Comparison of ENCODE assay signal across 17 mouse cellular contexts in the genomic region with DNA sequence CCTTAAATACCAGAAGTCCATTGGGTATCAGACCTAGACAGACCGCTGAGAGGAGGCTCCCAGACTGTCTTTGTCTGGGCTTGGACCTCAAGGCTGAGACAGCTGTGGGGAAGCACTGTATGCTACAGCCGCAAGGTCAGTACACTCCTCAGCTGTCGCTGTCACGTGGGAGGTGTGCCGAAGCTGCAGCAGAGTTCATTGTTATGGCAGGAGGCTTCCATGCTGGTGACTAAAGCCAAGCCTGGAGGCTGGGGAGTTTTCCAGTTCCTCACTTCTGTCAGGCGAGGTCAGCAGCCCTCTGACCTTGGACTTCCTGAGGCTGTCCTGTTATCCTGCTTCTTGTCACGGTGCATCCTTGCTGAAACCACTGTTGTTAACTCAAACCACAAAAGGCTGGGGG. TPM values are rescaled to one million over a fixed set of nuclear protein-coding genes. Genes with fewer than 3 reads are reported as not detected.
A peak's percentile ranks its signal among the peaks of the same experiment; 100 is the strongest.
DNase-seq lines count a peak whose midpoint lies in the region; ATAC-seq lines count a peak whose summit lies in the region.
"Had no signal": no experiment of that assay in that cellular context is flagged by ENCODE, and none has a peak within 500 bp of the region (broad histone marks: within the 10 kb centered on the region; RNA-seq: fewer than 3 reads in every experiment).

No protein-coding gene starts in this region.

- peak; percentile 72 for ATAC-seq in heart, embryonic 11.5 days (replicated peaks; ENCODE audit: insufficient number of reproducible peaks, low FRiP score, low TSS enrichment)
- ATAC-seq: midbrain, embryonic 15.5 days had no signal

- H3K36me3 ChIP-seq in heart, embryonic 11.5 days (ENCODE audit: control insufficient read depth, insufficient read depth, low read length) = no peaks in the 10 kb centered on the region
- H3K36me3 ChIP-seq: midbrain, embryonic 15.5 days had no signal

- no peak overlapping the region for H3K4me3 ChIP-seq in heart, embryonic 11.5 days (ENCODE audit: low read depth, low read length)
- H3K4me3 ChIP-seq: midbrain, embryonic 15.5 days had no signal

- no peak overlapping the region for H3K4me2 ChIP-seq in heart, embryonic 11.5 days
- H3K4me2 ChIP-seq: midbrain, embryonic 15.5 days had no signal

- no peaks in the 10 kb centered on the region for H3K9me3 ChIP-seq in heart, embryonic 11.5 days (replicated peaks; ENCODE audit: control insufficient read depth, low read length)
- H3K9me3 ChIP-seq: midbrain, embryonic 15.5 days had no signal

- no peak overlapping the region for H3K9ac ChIP-seq in heart, embryonic 11.5 days (ENCODE audit: low read depth, low read length)
- H3K9ac ChIP-seq: midbrain, embryonic 15.5 days had no signal

- 22% methylated on average over 7 of the region's 7 CpGs for WGBS in heart, embryonic 11.5 days (ENCODE audit: insufficient replicate concordance)

- DNase-seq in heart, postnatal 36 days = no peak
- DNase-seq in kidney, postnatal 10 days = peak; percentile 19
- DNase-seq in kidney, postnatal 25 days = no peak
- peak; percentile 58 for DNase-seq in embryo, embryonic 10.5 days (ENCODE audit: low spot score)
- peak; percentile 59 for DNase-seq in mesoderm, embryonic 11.5 days (ENCODE audit: low read depth, low spot score)
- DNase-seq in left cerebral cortex, postnatal 25 days (ENCODE audit: low spot score in 2 of 2) = no peak
- no peak for DNase-seq in B cell, adult 2 months
- DNase-seq: cerebellum, adult 18-20 months; kidney, postnatal 14 days; left cerebral cortex, postnatal 4 days; lung, postnatal 4 days; thymus, adult 2 months had no signal

- peaks cover 10% of the 10 kb centered on the region; the same call in 1 of the 2 replicates for H3K4me1 ChIP-seq in heart, embryonic 11.5 days (ENCODE audit: control insufficient read depth, insufficient read depth, low read length)

- no peak overlapping the region for H3K27ac ChIP-seq in heart, embryonic 11.5 days (ENCODE audit: low read depth, low read length)
- H3K27ac ChIP-seq: midbrain, embryonic 15.5 days had no signal

- H3K27me3 ChIP-seq in heart, embryonic 11.5 days (ENCODE audit: control insufficient read depth, insufficient read depth, low read length) = peaks cover 25% of the 10 kb centered on the region

- intact Hi-C loops in heart, postnatal 36 days (cut with DNase I) = no loop called here
- intact Hi-C loops in left cerebral cortex, postnatal 25 days (cut with DNase I) = loop anchor here (10.0 kb wide), 1 partner anchor 1131 kb away; no protein-coding TSS in a partner anchor

RNA-seq across cellular contexts. Expression of a gene that starts 2.7 kb away (rescaled TPM):
- 0.17 and 0.54 TPM in 2 replicates for polyA plus RNA-seq in heart, embryonic 11.5 days (2014; fragmentation: Nextera tagmentation; extraction: Ambion mirVana)
- not detected for total RNA-seq in heart, postnatal 36 days (2021)
- total RNA-seq in left cerebral cortex, postnatal 25 days (2021) = 10 to 100 TPM; 15.6 to 27.7 TPM
- total RNA-seq: common myeloid progenitor, adult 5-6 weeks; gastrocnemius, postnatal 4 days; MEL had no signal
- polyA plus RNA-seq: thymus, adult 2 months had no signal

Comparison
In these comparisons a context has a peak if more than half of its experiments do, and no peak if none do; other contexts are left out.
1. DNase-seq: peak in kidney, postnatal 10 days (single experiment), embryo, embryonic 10.5 days (single experiment) and mesoderm, embryonic 11.5 days (single experiment); none in heart, postnatal 36 days (0 of 2), kidney, postnatal 25 days (0 of 2), left cerebral cortex, postnatal 25 days (0 of 2) and B cell, adult 2 months (0 of 2).
2. RNA of a gene that starts 2.7 kb away (total RNA-seq): 15.6 to 27.7 TPM in left cerebral cortex, postnatal 25 days; not detected in heart, postnatal 36 days; every median in the first group is over 10 times any median in the second.